Mouse (Mus musculus) forebrain, postnatal 0 days (tissue): ENCODE measurements around the gene Fam149a. TPM values are rescaled to one million over a fixed set of nuclear protein-coding genes. Genes with fewer than 3 reads are reported as not detected.
"Not testable (repeated sequence)": the region's sequence is repeated elsewhere in the genome, so short reads cannot be mapped to it uniquely, and the experiment has no call there.

Source experiments
- ATAC-seq: fragments of 200-750 bp; cut with Nextera tagmentation; 2 replicates; pipeline ENCODE4 v1.8.0; 2017; ENCODE audit warnings: mild to moderate bottlenecking, moderate library complexity
- DNase-seq: peaks from one replicate; pipeline ENCODE4 v3.0.0-alpha.2; 2015
- H3K27ac ChIP-seq: fragments of 300-500 bp; sonication (generic); 2 replicates; pipeline ENCODE4 v1.5.1; 2014; ENCODE audit warnings: low read depth, mild to moderate bottlenecking, antibody characterized with exemption, low read length, moderate library complexity, mixed read lengths
- H3K27me3 ChIP-seq: fragments of 300-500 bp; sonication (generic); 2 replicates; pipeline ENCODE4 v1.6.1; 2014; ENCODE audit warnings: mild to moderate bottlenecking, low read length, mixed read lengths; ENCODE audit not compliant: insufficient read depth
- H3K36me3 ChIP-seq: fragments of 300-500 bp; sonication (generic); 2 replicates; pipeline ENCODE4 v1.6.1; 2014; ENCODE audit warnings: mild to moderate bottlenecking, moderate library complexity; ENCODE audit not compliant: insufficient read depth
- H3K4me1 ChIP-seq: fragments of 300-500 bp; sonication (generic); 2 replicates; pipeline ENCODE4 v1.6.1; 2014; ENCODE audit warnings: antibody characterized with exemption; ENCODE audit not compliant: insufficient read depth
- H3K4me2 ChIP-seq: fragments of 300-500 bp; sonication (generic); 2 replicates; pipeline ENCODE4 v1.6.1; 2014; ENCODE audit warnings: low read depth, mild to moderate bottlenecking, moderate library complexity
- H3K4me3 ChIP-seq: fragments of 300-500 bp; sonication (generic); 2 replicates; pipeline ENCODE4 v1.5.1; 2014; ENCODE audit warnings: low read depth, low read length, mixed read lengths
- H3K9ac ChIP-seq: fragments of 300-500 bp; sonication (generic); 2 replicates; pipeline ENCODE4 v1.6.1; 2014; ENCODE audit warnings: mild to moderate bottlenecking
- H3K9me3 ChIP-seq: fragments of 300-500 bp; sonication (generic); 2 replicates; pipeline ENCODE4 v1.6.1; 2016; ENCODE audit warnings: low read length
- CTCF ChIP-seq: sonication (generic); IDR thresholded peaks from 2 replicates; pipeline ENCODE4 v1.5.1; 2016; ENCODE audit warnings: antibody characterized with exemption, control low read depth, low read depth
- WGBS: fragments of 180-500 bp; shearing (Covaris S2); extraction: QIAGEN DNeasy Blood & Tissue Kit; methylation state at CpG from one replicate; pipeline ENCODE4 v1.1.7; 2014; 5-methylcytosine and 5-hydroxymethylcytosine counted together
- polyA plus RNA-seq: library from polyadenylated mRNA; unstranded; fragments of >200 nt; fragmentation: Nextera tagmentation; extraction: Ambion mirVana; gene quantifications from 2 replicates; pipeline ENCODE4 v1.2.1, GENCODE M21; 2015
- total RNA-seq: library from RNA; depleted of rRNA; stranded (reverse); fragments of >200 nt; gene quantifications from 2 replicates; pipeline ENCODE4 v1.2.3, GENCODE M21; 2014

The Fam149a gene
- total and polyA plus RNA-seq, 2 experiments from 2014 or later: 15.0 to 27.3 TPM

GRCm38 (mm10) chr8:45332685-45333409 is 49.2 kb downstream of the Fam149a start, which contains the start of gene Cyp4v3:
Gene Cyp4v3, minus strand, starts transcription at chr8:45333216.
- H3K9ac ChIP-seq: peak within 1 kb of the TSS; percentile 52
- under 1% methylated on average over 42 of the region's 44 CpGs for WGBS
- no peak within 1 kb of the TSS for H3K27ac ChIP-seq
- DNase-seq: peak; percentile 44
- TF ChIP-seq CTCF: no peak
- H3K4me3 ChIP-seq: peak within 1 kb of the TSS; percentile 61
- peak within 1 kb of the TSS; percentile 98 for H3K4me2 ChIP-seq
- peak; percentile 78 for ATAC-seq
- no peaks in the 10 kb centered on the region for H3K9me3 ChIP-seq
- H3K4me1 ChIP-seq: peaks cover 8% of the 10 kb centered on the region; the same call in 1 of the 2 replicates
- H3K36me3 ChIP-seq: no peaks in the 10 kb centered on the region
- H3K27me3 ChIP-seq: peaks cover 5% of the 10 kb centered on the region; the same call in 1 of the 2 replicates

DNA sequence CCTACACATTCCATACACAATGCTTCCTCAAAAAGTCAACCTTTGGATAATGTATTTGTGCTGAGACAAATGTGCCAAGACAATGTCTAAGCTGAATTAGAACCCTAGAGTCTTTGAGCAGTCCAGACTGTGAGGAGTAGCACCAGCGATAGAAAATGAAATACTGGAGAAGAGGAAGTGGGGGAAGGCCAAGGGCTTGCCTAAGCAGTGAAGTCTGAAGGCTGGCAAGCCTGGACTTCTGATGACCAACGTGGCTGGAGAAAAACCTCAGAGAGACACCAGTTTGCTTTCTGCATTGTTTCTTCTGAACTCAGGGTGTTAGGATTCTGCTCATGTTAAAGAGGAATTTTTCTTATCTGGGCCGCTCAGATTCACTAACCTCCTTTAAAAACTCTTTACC is 51.2 kb downstream of the Fam149a start:
- Histone ChIP-seq H3K27me3 (peaks cover 5% of the 10 kb centered on the region; the same call in 1 of the 2 replicates), H3K27ac (no peak overlapping the region), H3K9ac (no peak overlapping the region), H3K9me3 (no peaks in the 10 kb centered on the region), H3K4me1 (peaks cover 8% of the 10 kb centered on the region; the same call in 1 of the 2 replicates), H3K4me2 (no peak overlapping the region), H3K4me3 (no peak overlapping the region), H3K36me3 (no peaks in the 10 kb centered on the region)
- DNase-seq: no peak
- TF ChIP-seq CTCF: no peak
- no peak for ATAC-seq
- 76% methylated on average over 3 of the region's 3 CpGs for WGBS

- no peaks in the 10 kb centered on the region for H3K36me3 ChIP-seq
- TF ChIP-seq CTCF: no peak
- H3K9ac ChIP-seq: no peak overlapping the region
- H3K4me3 ChIP-seq: no peak overlapping the region
- no peaks in the 10 kb centered on the region for H3K9me3 ChIP-seq
- DNase-seq (no peak), ATAC-seq (no peak)
- H3K27me3 ChIP-seq: peaks cover 5% of the 10 kb centered on the region; the same call in 1 of the 2 replicates
- H3K4me1 ChIP-seq: peaks cover 8% of the 10 kb centered on the region; the same call in 1 of the 2 replicates
- no peak overlapping the region for H3K27ac ChIP-seq
- 89% methylated on average over 6 of the region's 6 CpGs for WGBS
- no peak overlapping the region for H3K4me2 ChIP-seq
Measured at GRCm38 (mm10) chr8:45329206-45329980, 52.7 kb downstream of the Fam149a start.

GRCm38 (mm10) chr8:45327076-45327475 is 55.0 kb downstream of the Fam149a start:
- H3K9me3 ChIP-seq, ATAC-seq, DNase-seq, H3K9ac ChIP-seq, H3K4me2 ChIP-seq, H3K27me3 ChIP-seq, H3K27ac ChIP-seq, H3K4me1 ChIP-seq, H3K4me3 ChIP-seq, H3K36me3 ChIP-seq: not testable (repeated sequence)

DNA sequence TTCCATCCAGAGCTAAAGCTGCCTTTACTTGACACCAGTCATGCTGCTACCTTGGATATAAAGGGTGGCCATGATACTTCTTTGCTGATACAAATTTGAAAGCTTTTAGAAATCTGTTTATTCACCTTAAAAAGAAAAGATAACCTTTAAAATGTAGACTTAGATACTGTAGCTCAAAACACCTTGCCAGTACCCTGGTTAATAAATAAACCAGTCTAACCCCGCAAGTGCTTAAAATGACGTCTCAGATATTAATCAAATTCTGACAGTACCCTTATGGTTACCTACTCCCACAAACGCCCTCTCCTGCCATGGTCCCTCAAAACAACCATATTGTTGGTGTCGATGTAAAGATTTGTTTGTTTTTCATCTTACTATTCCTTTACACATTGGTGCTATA is 57.9 kb downstream of the Fam149a start:
- Histone ChIP-seq H3K4me2 (no peak overlapping the region), H3K9me3 (no peaks in the 10 kb centered on the region), H3K27me3 (no peaks in the 10 kb centered on the region), H3K9ac (no peak overlapping the region), H3K4me3 (no peak overlapping the region), H3K4me1 (no peaks in the 10 kb centered on the region), H3K36me3 (no peaks in the 10 kb centered on the region), H3K27ac (no peak overlapping the region)
- ATAC-seq (no peak), DNase-seq (no peak)
- WGBS: 90% methylated on average over 4 of the region's 4 CpGs
- TF ChIP-seq CTCF: no peak

GRCm38 (mm10) chr8:45321365-45321764 is 60.7 kb downstream of the Fam149a start:
- DNase-seq: no peak
- Histone ChIP-seq H3K36me3 (no peaks in the 10 kb centered on the region), H3K4me2 (no peak overlapping the region), H3K9me3 (no peaks in the 10 kb centered on the region), H3K4me3 (no peak overlapping the region), H3K4me1 (no peaks in the 10 kb centered on the region), H3K27me3 (no peaks in the 10 kb centered on the region), H3K27ac (no peak overlapping the region), H3K9ac (no peak overlapping the region)
- TF ChIP-seq CTCF: no peak
- 81% methylated on average over 2 of the region's 2 CpGs for WGBS
- no peak for ATAC-seq

- 88% methylated on average over 1 of the region's 1 CpGs for WGBS
- no peak overlapping the region for H3K4me3 ChIP-seq
Measured at GRCm38 (mm10) chr8:45320930-45321329, 61.2 kb downstream of the Fam149a start.

More at GRCm38 (mm10) chr8:45320930-45321329, 61.2 kb downstream of the Fam149a start:
- Histone ChIP-seq H3K9ac (no peak overlapping the region), H3K9me3 (no peaks in the 10 kb centered on the region), H3K27ac (no peak overlapping the region), H3K27me3 (no peaks in the 10 kb centered on the region), H3K36me3 (no peaks in the 10 kb centered on the region), H3K4me2 (no peak overlapping the region), H3K4me1 (no peaks in the 10 kb centered on the region)
- no peak for ATAC-seq
- no peak for DNase-seq
- TF ChIP-seq CTCF: no peak
